Mouse (Mus musculus) erythroid progenitor cell, adult 5-6 weeks (primary cell): ENCODE data around the gene Cd34. TPM values are rescaled to one million over a fixed set of nuclear protein-coding genes. Genes with fewer than 3 reads are reported as not detected.

Experiments used
- ATAC-seq: replicated peaks from 2 replicates; pipeline ENCODE4 v1.8.0; 2016; ENCODE audit warnings: moderate number of reproducible peaks, mild to moderate bottlenecking, moderate TSS enrichment, inconsistent platforms; ENCODE audit not compliant: poor library complexity, low FRiP score, severe bottlenecking
- total RNA-seq, 2 experiments: library from RNA; stranded (forward) in 1 of 2; stranded (reverse) in 1 of 2; fragments of 150-400 nt in 1 of 2; fragments of 186-747, 209-891 nt in 1 of 2; gene quantifications; 2 replicates each; pipeline versions ENCODE4 v1.2.3 to v1.2.4; 2015 to 2017; ENCODE audit warnings: low replicate concordance in 2 of 2

The Cd34 gene
- total RNA-seq, 2 experiments from 2014 or later, result 5.1 to 10.1 TPM

DNA sequence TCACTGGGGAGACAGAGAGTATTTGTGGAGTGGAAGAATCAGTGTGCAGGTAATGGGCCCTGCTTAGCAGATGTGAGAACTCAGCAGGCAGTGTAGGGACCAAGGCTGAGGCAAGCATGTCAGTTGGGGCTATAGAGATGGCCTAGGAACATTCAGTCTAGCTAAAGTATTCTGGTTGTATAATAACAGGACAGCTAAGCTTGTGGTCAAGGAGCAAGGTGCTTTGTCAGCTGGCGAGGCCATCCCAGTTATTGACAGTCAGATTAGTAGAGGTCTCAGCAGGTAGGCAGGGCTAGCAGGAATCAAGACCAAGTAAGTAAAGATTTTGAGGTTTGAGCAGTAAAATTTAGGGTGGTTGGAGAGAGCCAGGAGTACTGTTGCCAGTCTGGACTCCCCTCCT is 59.8 kb downstream of the Cd34 start:
- ATAC-seq, result no peak

GRCm38 (mm10) chr1:195003328-195003727 is 64.7 kb downstream of the Cd34 start:
- ATAC-seq, result no peak

- no peak for ATAC-seq
These were observed 65.6 kb downstream of the Cd34 start for GRCm38 (mm10) chr1:195004194-195004593.

GRCm38 (mm10) chr1:195006267-195006666 is 67.6 kb downstream of the Cd34 start:
- ATAC-seq, result no peak

Other genes with a start within 250 kb of the Cd34 start
- gene Cd46, start 153.4 kb downstream of the Cd34 start, total RNA-seq (2015; ENCODE audit: low replicate concordance), result 12.3 and 33.1 TPM in 2 replicates
- gene Cd46, start 153.4 kb downstream of the Cd34 start, total RNA-seq (2017; ENCODE audit: low replicate concordance), result 5.9 and 13.7 TPM in 2 replicates
- 120 and 177 TPM in 2 replicates for gene Cr1l, start 192.8 kb downstream of the Cd34 start, total RNA-seq (2015; ENCODE audit: low replicate concordance)
- 96.5 and 165 TPM in 2 replicates for gene Cr1l, start 192.8 kb downstream of the Cd34 start, total RNA-seq (2017; ENCODE audit: low replicate concordance)
- 13.0 TPM in 1 of 2 replicates, not detected in the other for gene Cr2, start 237.9 kb downstream of the Cd34 start, total RNA-seq (2015; ENCODE audit: low replicate concordance)
- gene Cr2, start 237.9 kb downstream of the Cd34 start, total RNA-seq (2017; ENCODE audit: low replicate concordance), result 1.2 TPM in 1 of 2 replicates, not detected in the other